Mouse (Mus musculus) adrenal gland, adult 8-10 months (tissue): Measurements from ENCODE around the gene Plpp3. TPM values are rescaled to one million over a fixed set of nuclear protein-coding genes. Genes with fewer than 3 reads are reported as not detected.
A peak's percentile ranks its signal among the peaks of the same experiment; 100 is the strongest.

ENCODE experiments used
- DNase-seq: peaks from one replicate; pipeline ENCODE4 v3.0.0; 2022
- total RNA-seq, 4 experiments: library from RNA; stranded (reverse); gene quantifications; 2 replicates each; pipeline ENCODE4 v1.2.4; 2022

Plpp3 gene
- 100 to 1,000 TPM; 211 to 349 (median 255) TPM for total RNA-seq

- DNase-seq = peak; percentile 91
Observed at GRCm38 (mm10) chr4:105157276-105158168, at the start of gene Plpp3. Gene Plpp3 (plus strand): TSS chr4:105157347.

- DNase-seq = no peak
Observed at GRCm38 (mm10) chr4:105107943-105108640, 49.1 kb upstream of the Plpp3 start.

DNA sequence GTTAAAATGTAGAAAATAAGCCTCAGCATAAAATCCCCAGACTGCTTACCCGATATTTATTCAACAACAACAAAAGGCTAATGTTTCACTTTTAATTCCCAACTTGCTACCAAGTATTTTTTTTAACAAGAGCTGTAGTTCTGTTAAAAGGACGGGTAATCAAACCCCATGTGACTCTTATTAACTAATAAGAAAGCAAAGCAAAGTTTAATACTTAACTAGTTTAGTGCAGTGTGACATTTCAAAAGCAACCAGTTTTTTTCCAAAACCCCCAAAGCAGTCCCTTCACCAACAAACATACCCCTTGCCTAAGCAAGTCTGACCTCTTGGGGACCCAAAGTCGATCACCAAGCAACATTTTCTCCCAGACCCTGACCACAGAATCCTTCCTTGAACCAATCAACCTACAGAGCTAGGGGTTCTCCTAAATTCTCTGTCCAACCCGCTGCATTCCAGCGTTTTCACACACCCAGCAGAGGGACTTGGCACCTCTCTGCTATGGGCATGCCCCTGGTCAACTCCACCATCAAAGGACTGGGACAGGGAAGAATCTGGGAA is 48.4 kb upstream of the Plpp3 start:
- no peak for DNase-seq

DNA sequence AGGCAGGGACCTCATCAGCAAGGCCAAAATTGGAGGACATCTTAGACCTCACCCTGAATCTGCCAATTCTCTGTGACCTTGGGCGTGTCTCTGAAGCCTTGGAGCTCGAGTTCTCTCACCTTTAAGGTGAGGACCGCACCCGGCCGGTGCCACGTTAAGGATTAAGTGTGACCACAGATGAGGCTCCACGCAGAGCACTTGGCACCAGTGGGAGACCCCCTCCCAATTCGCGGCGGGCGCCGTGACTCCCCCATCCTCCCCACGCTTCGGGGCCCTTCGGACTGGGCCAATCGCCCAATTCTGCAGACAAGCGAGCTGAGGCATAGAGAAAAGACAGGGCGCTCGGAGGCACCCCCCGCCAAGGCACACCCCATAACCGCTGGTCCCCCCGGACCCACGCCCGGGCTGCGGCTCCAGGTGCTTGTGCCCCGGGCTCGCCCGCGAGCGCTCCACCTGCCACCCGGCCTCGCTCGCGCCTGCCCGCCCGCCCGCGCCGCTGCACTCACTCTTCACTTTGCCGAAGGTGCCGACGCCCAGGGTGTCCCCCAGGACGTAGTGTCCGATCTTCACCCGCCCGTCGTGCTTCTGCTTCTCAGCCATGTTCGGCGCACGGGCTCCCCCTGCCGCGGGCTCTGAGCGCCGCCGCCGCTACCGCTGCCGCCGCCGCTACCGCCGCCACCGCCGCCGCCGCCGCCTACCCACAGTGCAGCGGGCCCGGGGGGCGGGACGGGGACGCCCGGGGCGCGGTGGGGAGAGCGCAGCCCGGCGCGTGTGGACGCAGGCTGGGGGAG is 47.8 kb upstream of the Plpp3 start, which contains the start of gene Prkaa2:
Gene Prkaa2 (minus strand): TSS at position 692 of the 791 bp plus-strand sequence.
- peak; percentile 49 for DNase-seq

GRCm38 (mm10) chr4:105109990-105110683 is 47.0 kb upstream of the Plpp3 start:
- no peak for DNase-seq

DNA sequence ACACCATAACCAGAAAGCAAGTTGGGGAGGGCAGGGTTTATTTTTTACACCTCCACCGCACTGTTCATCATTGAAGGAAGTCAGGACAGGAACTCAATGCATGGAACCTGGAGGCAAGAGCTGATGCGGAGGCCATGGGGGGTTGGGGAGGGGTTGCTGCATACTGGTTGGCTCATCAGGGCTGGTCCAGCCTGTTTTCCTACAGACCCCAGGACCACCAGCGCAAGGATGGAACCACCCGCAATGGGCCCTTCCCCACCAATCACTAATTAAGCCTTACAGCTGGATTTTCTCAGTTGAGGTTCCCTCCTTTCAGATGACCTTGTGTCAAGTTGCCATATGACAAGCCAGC is 46.5 kb upstream of the Plpp3 start:
- no peak for DNase-seq

GRCm38 (mm10) chr4:105111770-105112169 is 45.4 kb upstream of the Plpp3 start:
- no peak for DNase-seq

DNA sequence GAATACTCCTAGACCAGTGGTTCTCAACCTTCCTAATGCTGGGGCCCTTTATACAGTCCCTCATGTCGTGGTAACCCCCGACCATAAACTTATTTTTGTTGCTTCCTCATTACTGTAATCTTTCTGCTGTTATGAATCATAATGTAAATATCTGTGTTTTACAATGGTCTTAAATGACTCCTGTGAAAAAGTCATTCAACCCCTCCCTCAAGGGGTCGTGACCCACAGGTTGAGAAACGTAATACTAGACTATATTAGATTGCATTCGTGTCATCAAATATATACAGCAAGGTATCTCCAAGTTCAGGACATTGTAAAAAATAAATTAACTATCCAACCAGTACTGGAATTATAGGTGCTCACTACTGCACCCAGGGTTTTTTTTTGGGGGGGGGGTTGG is 44.1 kb upstream of the Plpp3 start:
- no peak for DNase-seq

DNA sequence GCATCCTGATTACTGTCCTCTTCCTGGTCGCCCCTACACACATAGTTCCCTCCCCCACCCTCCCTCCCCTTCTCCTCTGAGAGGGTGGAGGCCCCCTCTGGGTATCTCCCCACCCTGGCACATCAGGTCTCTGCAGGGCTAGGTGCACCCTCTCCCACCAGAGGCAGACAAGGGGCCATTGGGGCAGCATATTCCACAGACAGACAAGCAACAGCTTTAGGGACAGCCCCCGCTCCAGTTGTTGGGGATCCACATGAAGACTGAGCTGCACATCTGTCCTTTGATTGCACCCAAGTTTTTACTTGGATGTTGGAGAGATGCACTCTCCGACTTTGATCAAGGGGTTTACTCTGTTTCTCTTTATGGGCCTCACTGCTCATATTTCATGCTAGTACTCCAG is 43.7 kb upstream of the Plpp3 start:
- no peak for DNase-seq

- DNase-seq = no peak
Observed at GRCm38 (mm10) chr4:105121081-105121480, 36.1 kb upstream of the Plpp3 start.

- peak; percentile 47 for DNase-seq
Observed at GRCm38 (mm10) chr4:105122429-105122828, 34.7 kb upstream of the Plpp3 start.

DNA sequence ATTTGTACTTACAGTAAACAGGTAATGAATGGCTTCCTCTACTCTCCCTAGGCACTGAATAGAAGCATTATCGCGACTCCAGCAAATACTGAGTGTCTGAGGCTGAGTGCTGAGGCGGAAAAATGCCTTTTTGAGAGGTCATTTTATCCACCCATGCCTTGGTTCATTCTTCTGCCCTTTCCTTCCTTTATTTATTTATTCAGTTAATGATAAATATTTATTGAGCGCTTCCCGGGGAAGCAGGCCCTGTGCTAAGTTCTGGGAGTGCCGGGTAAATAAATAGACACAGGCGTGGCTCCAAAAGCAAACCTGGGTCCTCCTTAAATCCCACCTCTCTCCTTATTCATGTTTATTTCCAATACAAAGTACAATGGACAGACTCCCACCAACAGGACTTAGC is 27.9 kb upstream of the Plpp3 start:
- DNase-seq = no peak

DNA sequence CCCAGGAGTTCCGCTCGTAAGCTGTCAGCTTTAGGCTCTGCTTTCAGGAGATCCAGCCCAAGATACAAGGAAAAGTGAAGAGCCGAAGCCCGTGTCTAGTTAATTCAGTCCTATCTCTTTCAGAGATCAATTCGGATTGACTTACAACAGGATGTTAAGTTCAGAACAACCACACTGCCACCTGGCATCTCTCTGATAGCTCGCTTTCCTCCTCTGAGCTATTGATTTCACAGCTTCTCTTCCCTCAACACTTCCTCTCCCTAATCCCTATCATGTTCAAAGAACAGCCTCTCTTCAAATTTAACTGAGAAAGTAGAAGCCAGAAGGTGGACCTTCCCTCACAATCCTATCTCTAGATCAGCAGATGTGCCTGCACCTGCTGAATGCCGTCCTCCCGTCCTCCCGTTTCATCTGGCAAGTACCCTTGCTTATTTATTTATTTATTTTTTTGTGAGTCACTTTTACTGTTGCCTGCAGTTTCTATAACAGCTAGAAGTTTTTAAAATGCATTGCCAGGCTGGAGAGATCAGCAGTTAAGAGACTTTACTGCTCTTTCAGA is 25.3 kb upstream of the Plpp3 start:
- DNase-seq = no peak

DNA sequence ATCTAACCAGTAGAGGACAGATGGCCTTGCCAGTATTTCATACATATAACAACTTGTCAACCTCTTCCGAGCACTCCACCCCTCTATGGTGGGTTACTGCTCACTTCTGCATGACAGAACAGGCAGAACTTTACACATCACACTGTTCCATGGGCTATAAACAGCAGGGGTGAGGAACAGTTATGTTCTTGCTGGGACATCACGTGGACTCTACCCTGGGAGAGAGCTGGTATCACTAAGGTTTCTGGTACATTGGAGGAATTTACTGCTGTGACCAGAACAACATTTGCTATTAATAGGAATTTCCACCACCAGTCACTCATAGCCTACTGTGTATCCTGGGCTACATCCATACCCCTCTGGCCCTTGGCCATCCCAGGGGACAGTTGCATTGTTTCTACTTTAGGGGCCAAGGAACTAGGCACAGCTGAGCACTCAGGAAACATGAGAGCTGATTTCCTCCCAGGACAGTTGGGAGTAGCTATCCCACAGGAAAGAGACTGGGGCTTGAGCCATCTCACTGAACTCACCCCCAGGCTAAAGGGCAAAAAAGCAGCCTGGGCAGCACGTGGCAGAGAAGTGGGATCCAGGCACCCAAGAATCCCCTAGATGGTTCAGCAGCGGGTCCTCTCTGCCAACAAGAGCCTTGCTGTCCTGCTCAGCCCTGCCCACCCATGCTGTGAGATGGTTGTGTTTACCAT is 23.6 kb upstream of the Plpp3 start:
- DNase-seq = no peak

- no peak for DNase-seq
Observed at GRCm38 (mm10) chr4:105149492-105149891, 7.7 kb upstream of the Plpp3 start.

DNA sequence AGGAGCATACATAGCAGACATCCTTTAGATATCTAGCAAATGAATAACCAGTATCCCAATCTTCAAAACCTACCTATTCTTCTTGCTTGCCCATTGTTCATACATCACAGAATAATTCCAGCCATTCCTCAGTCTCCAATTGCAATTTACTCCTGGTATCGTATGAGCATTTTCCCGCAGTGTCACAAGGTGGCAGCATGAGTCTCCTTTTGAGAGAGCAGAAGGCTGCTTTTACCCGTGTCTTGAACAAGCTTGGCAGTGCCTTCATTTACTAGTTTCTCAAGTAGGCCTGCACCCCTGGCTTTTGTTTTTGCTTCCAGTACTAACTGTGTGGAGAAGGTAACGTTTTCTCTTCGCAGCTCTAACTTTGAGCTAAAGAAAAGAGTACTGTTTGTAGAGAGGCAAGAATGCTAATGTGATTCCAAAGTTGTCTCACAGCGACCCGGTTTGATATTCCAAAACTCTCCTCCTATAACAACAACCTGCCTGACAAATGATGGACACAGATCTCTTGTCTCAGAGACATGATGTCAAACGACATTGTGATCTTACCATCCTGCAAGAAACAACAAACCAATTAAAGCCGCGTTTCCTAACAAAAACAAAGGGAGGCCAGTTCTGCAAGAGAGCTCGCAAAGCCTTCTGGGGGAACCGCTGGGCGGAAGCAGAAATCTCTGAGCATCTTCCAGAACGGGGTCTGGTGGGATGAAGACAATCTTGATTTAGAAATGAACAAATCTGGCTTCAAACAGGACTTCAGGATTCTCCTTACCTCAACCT is 5.0 kb upstream of the Plpp3 start:
- DNase-seq = peak; percentile 72

DNA sequence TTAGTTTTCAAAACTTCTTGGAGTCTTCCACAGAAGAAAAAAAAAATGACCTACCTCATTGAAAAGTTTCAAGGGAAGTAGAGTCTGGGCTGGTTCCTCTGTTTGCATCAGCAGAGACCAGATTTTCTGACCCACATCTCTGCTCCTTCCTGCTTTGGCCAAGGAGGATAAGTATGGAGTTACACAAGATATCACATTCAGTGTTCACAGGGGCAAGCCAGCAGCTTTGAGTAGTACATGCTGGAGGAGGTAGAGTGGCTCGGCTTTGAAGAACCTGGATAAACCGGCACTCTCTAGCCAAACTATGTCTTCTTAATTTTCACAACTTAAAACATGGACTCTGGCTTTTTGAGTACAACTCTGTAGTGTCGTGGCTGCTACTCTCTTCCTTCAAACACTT is 3.9 kb upstream of the Plpp3 start:
- no peak for DNase-seq

- DNase-seq = no peak
Observed at GRCm38 (mm10) chr4:105156281-105156680, 866 bp upstream of the Plpp3 start.

GRCm38 (mm10) chr4:105156955-105157275 is 232 bp upstream of the Plpp3 start:
- DNase-seq = no peak

DNA sequence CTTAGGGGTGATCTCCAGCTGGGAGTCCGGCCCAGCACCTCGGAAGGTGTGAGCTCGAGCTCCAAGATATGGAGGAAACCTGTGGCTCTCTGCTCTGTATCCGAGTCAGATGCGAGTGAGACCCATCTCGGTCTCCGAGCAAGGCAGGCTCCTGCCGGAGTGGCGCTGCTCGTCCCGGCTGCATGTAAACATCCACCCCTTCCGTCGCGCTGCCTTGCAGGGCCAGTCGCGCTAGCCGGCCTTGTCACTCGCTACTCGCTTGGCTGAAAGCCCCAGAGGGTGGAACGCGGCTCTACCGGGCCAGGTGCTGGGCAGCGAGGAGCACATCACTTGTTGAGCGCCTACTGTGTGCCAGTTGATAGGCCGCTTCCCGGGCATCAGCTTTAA is 1.0 kb downstream of the Plpp3 start:
- peak; percentile 71 for DNase-seq
